Mouse (Mus musculus) kidney, postnatal 0 days (tissue): ENCODE measurements around the gene Sytl1. TPM values are rescaled to one million over a fixed set of nuclear protein-coding genes. Genes with fewer than 3 reads are reported as not detected.
A peak's percentile ranks its signal among the peaks of the same experiment; 100 is the strongest.

Experiments
- ATAC-seq: fragments of 200-750 bp; cut with Nextera tagmentation; replicated peaks from 2 replicates; pipeline ENCODE4 v1.8.0; 2017; ENCODE audit warnings: low read depth, moderate number of reproducible peaks, moderate TSS enrichment, moderate library complexity; ENCODE audit not compliant: low FRiP score
- DNase-seq: peaks from one replicate; pipeline ENCODE4 v3.0.0-alpha.2; 2016; ENCODE audit warnings: low spot score
- H3K27ac ChIP-seq: fragments of 300-500 bp; sonication (generic); 2 replicates; pipeline ENCODE4 v1.5.1; 2014; ENCODE audit warnings: mild to moderate bottlenecking
- H3K27me3 ChIP-seq: fragments of 300-500 bp; sonication (generic); 2 replicates; pipeline ENCODE4 v1.6.1; 2014; ENCODE audit warnings: low read length, mixed read lengths; ENCODE audit not compliant: insufficient read depth
- H3K36me3 ChIP-seq: fragments of 300-500 bp; sonication (generic); 2 replicates; pipeline ENCODE4 v1.6.1; 2014; ENCODE audit warnings: low read length, mixed read lengths; ENCODE audit not compliant: insufficient read depth
- H3K4me1 ChIP-seq: fragments of 300-500 bp; sonication (generic); replicated peaks from 2 replicates; pipeline ENCODE4 v1.6.1; 2014; ENCODE audit warnings: antibody characterized with exemption, low read length, mixed read lengths; ENCODE audit not compliant: insufficient read depth
- H3K4me2 ChIP-seq: fragments of 300-500 bp; sonication (generic); 2 replicates; pipeline ENCODE4 v1.6.1; 2014; ENCODE audit warnings: mild to moderate bottlenecking, low read length, moderate library complexity, mixed read lengths
- H3K4me3 ChIP-seq: fragments of 300-500 bp; sonication (generic); replicated peaks from 2 replicates; pipeline ENCODE4 v1.5.1; 2014; ENCODE audit warnings: low read depth, low read length
- H3K9ac ChIP-seq: fragments of 300-500 bp; sonication (generic); 2 replicates; pipeline ENCODE4 v1.6.1; 2014; ENCODE audit warnings: low read depth, low read length
- H3K9me3 ChIP-seq: fragments of 300-500 bp; sonication (generic); replicated peaks from 2 replicates; pipeline ENCODE4 v1.6.1; 2016; ENCODE audit warnings: low read length, inconsistent platforms, mixed read lengths
- CTCF ChIP-seq: IDR thresholded peaks from 2 replicates; pipeline ENCODE4 v1.5.1; 2016; ENCODE audit warnings: antibody characterized with exemption, low read depth, mild to moderate bottlenecking, moderate library complexity
- WGBS: fragments of 180-500 bp; shearing (Covaris S2); extraction: QIAGEN DNeasy Blood & Tissue Kit; methylation state at CpG from one replicate; pipeline ENCODE4 v1.1.7; 2014; 5-methylcytosine and 5-hydroxymethylcytosine counted together
- polyA plus RNA-seq: library from polyadenylated mRNA; unstranded; fragments of >200 nt; fragmentation: Nextera tagmentation; extraction: Ambion mirVana; gene quantifications from 2 replicates; pipeline ENCODE4 v1.2.1, GENCODE M21; 2015

Sytl1 gene
- polyA plus RNA-seq, 1 experiment from 2014 or later = 2.8 TPM

GRCm38 (mm10) chr4:133240490-133240921 is 22.4 kb downstream of the Sytl1 start, which contains the start of gene Map3k6:
Map3k6 (plus strand) TSS chr4:133240818.
- ATAC-seq (peak; percentile 74), DNase-seq (peak; percentile 78)
- Histone ChIP-seq H3K4me2 (peak within 1 kb of the TSS; percentile 93), H3K9ac (peak within 1 kb of the TSS; percentile 64), H3K4me1 (0 out of 2 replicates have a peak, but pooled peaks cover 9% of the 10 kb centered on the region), H3K4me3 (peak within 1 kb of the TSS; percentile 54), H3K27me3 (0 out of 2 replicates have a peak, but pooled peaks cover 4% of the 10 kb centered on the region), H3K9me3 (no peaks in the 10 kb centered on the region), H3K36me3 (no peaks in the 10 kb centered on the region), H3K27ac (peak within 1 kb of the TSS; percentile 88)
- TF ChIP-seq CTCF = 0 out of 2 replicates have a peak, but pooled peaks have one; percentile 2
- 4% methylated on average over 16 of the region's 16 CpGs for WGBS

GRCm38 (mm10) chr4:133237911-133238310 is 25.0 kb downstream of the Sytl1 start:
- DNase-seq (no peak), ATAC-seq (no peak)
- TF ChIP-seq CTCF = no peak
- H3K36me3 ChIP-seq = no peaks in the 10 kb centered on the region
- no peaks in the 10 kb centered on the region for H3K9me3 ChIP-seq
- WGBS = 84% methylated on average over 4 of the region's 4 CpGs
- H3K9ac ChIP-seq = no peak overlapping the region
- H3K27ac ChIP-seq = no peak overlapping the region
- 0 out of 2 replicates have a peak, but pooled peaks cover 4% of the 10 kb centered on the region for H3K27me3 ChIP-seq
- no peak overlapping the region for H3K4me3 ChIP-seq
- 0 out of 2 replicates have a peak, but pooled peaks cover 9% of the 10 kb centered on the region for H3K4me1 ChIP-seq
- H3K4me2 ChIP-seq = no peak overlapping the region

- TF ChIP-seq CTCF = peak; percentile 12; the same call in 1 of the 2 replicates
- 74% methylated on average over 5 of the region's 5 CpGs for WGBS
- Histone ChIP-seq H3K4me3 (no peak overlapping the region), H3K4me1 (no peaks in the 10 kb centered on the region), H3K4me2 (no peak overlapping the region), H3K27me3 (no peaks in the 10 kb centered on the region), H3K9ac (no peak overlapping the region), H3K27ac (no peak overlapping the region), H3K36me3 (no peaks in the 10 kb centered on the region), H3K9me3 (no peaks in the 10 kb centered on the region)
- ATAC-seq (no peak), DNase-seq (no peak)
Measured at GRCm38 (mm10) chr4:133235415-133235814, 27.5 kb downstream of the Sytl1 start.

DNA sequence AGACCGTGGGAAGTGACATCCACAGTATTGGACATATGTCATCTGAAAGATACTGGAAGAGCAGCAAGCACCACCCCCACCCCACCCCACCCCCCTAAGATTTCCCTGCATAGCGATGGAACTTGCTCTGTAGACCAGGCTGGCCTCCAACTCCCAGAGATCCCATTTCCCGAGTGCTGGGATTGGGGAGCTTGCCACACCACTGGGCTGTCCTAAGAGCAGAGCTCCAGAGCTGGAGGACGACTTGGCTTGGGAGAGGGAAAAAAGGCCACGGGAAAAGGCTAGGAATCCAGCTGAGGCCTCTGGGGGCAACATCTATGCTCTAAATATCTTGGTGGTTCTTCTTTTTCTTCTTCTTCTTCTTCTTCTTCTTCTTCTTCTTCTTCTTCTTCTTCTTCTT is 28.1 kb downstream of the Sytl1 start:
- H3K27ac ChIP-seq = no peak overlapping the region
- TF ChIP-seq CTCF = no peak
- 60% methylated on average over 5 of the region's 5 CpGs for WGBS
- no peaks in the 10 kb centered on the region for H3K36me3 ChIP-seq
- H3K4me2 ChIP-seq = no peak overlapping the region
- no peak overlapping the region for H3K4me3 ChIP-seq
- no peak for ATAC-seq
- DNase-seq = no peak
- no peaks in the 10 kb centered on the region for H3K4me1 ChIP-seq
- no peak overlapping the region for H3K9ac ChIP-seq
- H3K9me3 ChIP-seq = no peaks in the 10 kb centered on the region
- H3K27me3 ChIP-seq = no peaks in the 10 kb centered on the region

- peak; percentile 70 for DNase-seq
- Histone ChIP-seq H3K4me3 (no peak overlapping the region), H3K9ac (no peak overlapping the region), H3K27ac (no peak overlapping the region), H3K4me1 (no peaks in the 10 kb centered on the region), H3K4me2 (no peak overlapping the region), H3K27me3 (no peaks in the 10 kb centered on the region), H3K36me3 (no peaks in the 10 kb centered on the region), H3K9me3 (no peaks in the 10 kb centered on the region)
- ATAC-seq = no peak
- TF ChIP-seq CTCF = peak; percentile 73
- WGBS = 37% methylated on average over 10 of the region's 10 CpGs
Measured at GRCm38 (mm10) chr4:133233285-133233976, 29.5 kb downstream of the Sytl1 start.

- H3K9ac ChIP-seq = no peak overlapping the region
- ATAC-seq (no peak), DNase-seq (no peak)
- no peak for TF ChIP-seq CTCF
- H3K4me2 ChIP-seq = no peak overlapping the region
- H3K36me3 ChIP-seq = no peaks in the 10 kb centered on the region
- H3K4me1 ChIP-seq = no peaks in the 10 kb centered on the region
- H3K4me3 ChIP-seq = no peak overlapping the region
- no peaks in the 10 kb centered on the region for H3K9me3 ChIP-seq
- WGBS = 78% methylated on average over 8 of the region's 8 CpGs
- H3K27me3 ChIP-seq = no peaks in the 10 kb centered on the region
- H3K27ac ChIP-seq = no peak overlapping the region
Measured at GRCm38 (mm10) chr4:133229582-133229981, 33.3 kb downstream of the Sytl1 start.
